Mouse (Mus musculus): ENCODE data around the gene 5330417C22Rik. TPM values are rescaled to one million over a fixed set of nuclear protein-coding genes. Genes with fewer than 3 reads are reported as not detected.

Gene 5330417C22Rik
- polyA plus RNA-seq, 1 experiment from 2014 or later = 8.7 TPM

GRCm38 (mm10) chr3:108563309-108563708, 27.0 kb upstream of the 5330417C22Rik start:
- peak; percentile 94 for DNase-seq (ENCODE audit: low spot score)
- Histone ChIP-seq H3K9me3 (replicated peaks; ENCODE audit: control insufficient read depth, low read length) (no peaks in the 10 kb centered on the region), H3K4me2 (ENCODE audit: low read length) (peak overlapping the region; percentile 82), H3K9ac (ENCODE audit: low read length) (peak overlapping the region; percentile 54), H3K36me3 (ENCODE audit: control insufficient read depth, insufficient read depth, low read length) (peaks cover 20% of the 10 kb centered on the region), H3K27me3 (replicated peaks; ENCODE audit: control insufficient read depth, insufficient read depth, low read length) (no peaks in the 10 kb centered on the region), H3K4me1 (ENCODE audit: control insufficient read depth, insufficient read depth, low read length) (peaks cover 13% of the 10 kb centered on the region; the same call in 1 of the 2 replicates), H3K4me3 (ENCODE audit: low read depth, low read length) (peak overlapping the region; percentile 81), H3K27ac (ENCODE audit: low read depth, low read length) (peak overlapping the region; percentile 93)
- peak; percentile 28 for ATAC-seq
- 10% methylated on average over 4 of the region's 4 CpGs for WGBS

- DNase-seq (ENCODE audit: low spot score) (no peak), ATAC-seq (peak; percentile 78)
- 7% methylated on average over 15 of the region's 15 CpGs for WGBS
- Histone ChIP-seq H3K27me3 (replicated peaks; ENCODE audit: control insufficient read depth, insufficient read depth, low read length) (no peaks in the 10 kb centered on the region), H3K4me3 (ENCODE audit: low read depth, low read length) (peak overlapping the region; percentile 81), H3K27ac (ENCODE audit: low read depth, low read length) (peak overlapping the region; percentile 93), H3K4me2 (ENCODE audit: low read length) (peak overlapping the region; percentile 82), H3K4me1 (ENCODE audit: control insufficient read depth, insufficient read depth, low read length) (peaks cover 13% of the 10 kb centered on the region; the same call in 1 of the 2 replicates), H3K36me3 (ENCODE audit: control insufficient read depth, insufficient read depth, low read length) (peaks cover 24% of the 10 kb centered on the region), H3K9me3 (replicated peaks; ENCODE audit: control insufficient read depth, low read length) (no peaks in the 10 kb centered on the region), H3K9ac (ENCODE audit: low read length) (peak overlapping the region; percentile 54)
Measured at GRCm38 (mm10) chr3:108562777-108563271, 26.5 kb upstream of the 5330417C22Rik start.

DNA sequence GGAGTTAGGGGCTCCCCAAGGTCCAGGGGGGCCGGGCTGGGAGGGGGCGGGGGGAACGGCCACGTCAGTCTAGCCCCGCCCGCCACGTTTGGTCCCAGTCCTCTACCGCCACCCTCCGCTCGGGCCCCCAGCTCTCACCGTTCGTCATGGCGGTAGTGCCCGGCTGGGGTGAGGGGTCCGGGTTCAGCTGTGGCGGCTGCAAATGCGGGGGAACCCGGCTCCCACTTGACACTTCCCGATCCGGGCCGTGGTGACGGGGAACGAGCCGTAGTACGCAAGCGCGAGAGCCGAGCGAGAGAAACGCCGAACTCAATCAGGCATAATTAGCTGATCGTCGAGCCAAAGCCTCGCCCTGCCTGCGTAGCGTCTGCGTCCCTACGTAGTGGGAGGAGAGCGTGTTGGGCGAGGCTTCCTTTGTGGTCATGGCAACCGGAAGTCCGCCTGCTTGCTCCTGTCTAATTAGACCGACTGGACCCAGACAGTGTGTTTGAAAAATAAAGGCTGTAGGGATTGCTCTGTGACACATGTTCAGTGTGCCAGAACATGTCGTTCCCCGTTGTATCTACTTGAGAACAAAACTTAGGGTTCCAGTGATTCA, 25.9 kb upstream of the 5330417C22Rik start, which contains the start of gene Tmem167b:
TSS of gene Tmem167b (minus strand) at position 334 of the 598 bp plus-strand sequence.
- Histone ChIP-seq H3K27me3 (replicated peaks; ENCODE audit: control insufficient read depth, insufficient read depth, low read length) (no peaks in the 10 kb centered on the region), H3K4me2 (ENCODE audit: low read length) (peak within 1 kb of the TSS; percentile 82), H3K9me3 (replicated peaks; ENCODE audit: control insufficient read depth, low read length) (no peaks in the 10 kb centered on the region), H3K4me3 (ENCODE audit: low read depth, low read length) (peak within 1 kb of the TSS; percentile 81), H3K9ac (ENCODE audit: low read length) (peak within 1 kb of the TSS; percentile 90), H3K27ac (ENCODE audit: low read depth, low read length) (peak within 1 kb of the TSS; percentile 93), H3K4me1 (ENCODE audit: control insufficient read depth, insufficient read depth, low read length) (peaks cover 13% of the 10 kb centered on the region; the same call in 1 of the 2 replicates), H3K36me3 (ENCODE audit: control insufficient read depth, insufficient read depth, low read length) (peaks cover 29% of the 10 kb centered on the region)
- DNase-seq (ENCODE audit: low spot score) = peak; percentile 100
- ATAC-seq = peak; percentile 97
- WGBS = under 1% methylated on average over 43 of the region's 45 CpGs

DNA sequence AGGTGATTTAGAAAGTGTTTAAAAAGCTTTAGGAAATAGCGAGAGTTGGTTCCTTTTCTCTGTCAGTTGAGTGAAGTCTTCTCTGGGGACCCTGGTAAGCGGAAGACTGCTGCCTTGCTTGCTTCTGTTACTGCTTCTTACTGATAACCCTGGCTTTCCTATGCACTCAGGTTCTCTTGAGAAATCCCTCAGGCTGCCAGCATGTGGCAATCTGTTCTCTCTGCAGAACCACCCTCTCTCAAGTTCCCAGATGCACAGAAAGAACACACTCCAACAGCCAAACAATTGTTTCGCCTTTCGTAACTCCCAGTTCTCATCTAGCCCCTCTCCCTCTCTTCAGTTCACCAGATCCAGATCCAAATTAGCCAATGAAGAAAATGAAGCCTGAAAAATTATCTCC, 21.6 kb upstream of the 5330417C22Rik start:
- no peaks in the 10 kb centered on the region for H3K9me3 ChIP-seq (replicated peaks; ENCODE audit: control insufficient read depth, low read length)
- H3K36me3 ChIP-seq (ENCODE audit: control insufficient read depth, insufficient read depth, low read length) = peaks cover 34% of the 10 kb centered on the region
- peaks cover 14% of the 10 kb centered on the region; the same call in 1 of the 2 replicates for H3K4me1 ChIP-seq (ENCODE audit: control insufficient read depth, insufficient read depth, low read length)
- ATAC-seq (no peak), DNase-seq (ENCODE audit: low spot score) (no peak)
- H3K4me3 ChIP-seq (ENCODE audit: low read depth, low read length) = no peak overlapping the region
- 93% methylated on average over 4 of the region's 4 CpGs for WGBS
- no peak overlapping the region for H3K27ac ChIP-seq (ENCODE audit: low read depth, low read length)
- no peaks in the 10 kb centered on the region for H3K27me3 ChIP-seq (replicated peaks; ENCODE audit: control insufficient read depth, insufficient read depth, low read length)
- H3K4me2 ChIP-seq (ENCODE audit: low read length) = no peak overlapping the region
- H3K9ac ChIP-seq (ENCODE audit: low read length) = no peak overlapping the region

DNA sequence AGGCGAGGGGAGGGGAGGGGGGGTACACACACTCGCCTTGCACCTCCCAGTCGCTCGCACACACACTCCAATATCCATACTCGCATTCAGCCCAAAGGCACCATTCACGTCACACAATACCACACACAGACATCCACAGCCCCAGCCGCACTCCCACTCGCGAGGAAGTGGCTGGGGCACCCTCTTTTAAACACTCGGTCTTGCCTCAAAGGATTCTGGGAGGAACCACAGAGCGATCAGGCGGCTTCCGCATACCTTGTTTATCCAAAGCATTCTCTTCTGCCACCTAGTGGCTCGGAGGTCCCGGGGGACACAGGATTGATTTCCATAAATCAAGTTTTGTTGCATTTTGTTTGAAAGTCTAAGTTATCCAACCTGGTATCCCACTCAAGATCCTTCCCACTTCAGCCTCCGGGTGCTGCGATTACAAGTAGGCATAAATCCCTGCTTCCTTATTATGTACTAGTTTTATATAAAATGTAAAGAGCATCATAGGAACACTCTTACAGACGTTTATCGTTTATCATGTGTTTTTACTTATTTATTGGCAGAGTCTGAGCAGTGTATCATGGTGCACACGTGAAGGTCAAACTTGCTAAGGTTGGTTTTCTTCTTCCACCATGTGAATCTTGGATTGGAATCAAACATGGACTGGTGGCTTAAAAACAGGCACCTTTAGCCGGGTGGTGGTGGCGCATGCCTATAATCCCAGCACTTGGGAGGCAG, 18.4 kb upstream of the 5330417C22Rik start:
- ATAC-seq (peak; percentile 98), DNase-seq (ENCODE audit: low spot score) (peak; percentile 99)
- Histone ChIP-seq H3K9ac (ENCODE audit: low read length) (peak overlapping the region; percentile 99), H3K27me3 (replicated peaks; ENCODE audit: control insufficient read depth, insufficient read depth, low read length) (no peaks in the 10 kb centered on the region), H3K27ac (ENCODE audit: low read depth, low read length) (peak overlapping the region; percentile 92), H3K36me3 (ENCODE audit: control insufficient read depth, insufficient read depth, low read length) (peaks cover 28% of the 10 kb centered on the region), H3K4me2 (ENCODE audit: low read length) (peak overlapping the region; percentile 77), H3K9me3 (replicated peaks; ENCODE audit: control insufficient read depth, low read length) (no peaks in the 10 kb centered on the region), H3K4me3 (ENCODE audit: low read depth, low read length) (peak overlapping the region; percentile 87), H3K4me1 (ENCODE audit: control insufficient read depth, insufficient read depth, low read length) (peaks cover 5% of the 10 kb centered on the region; the same call in 1 of the 2 replicates)
- WGBS = 18% methylated on average over 22 of the region's 22 CpGs

DNA sequence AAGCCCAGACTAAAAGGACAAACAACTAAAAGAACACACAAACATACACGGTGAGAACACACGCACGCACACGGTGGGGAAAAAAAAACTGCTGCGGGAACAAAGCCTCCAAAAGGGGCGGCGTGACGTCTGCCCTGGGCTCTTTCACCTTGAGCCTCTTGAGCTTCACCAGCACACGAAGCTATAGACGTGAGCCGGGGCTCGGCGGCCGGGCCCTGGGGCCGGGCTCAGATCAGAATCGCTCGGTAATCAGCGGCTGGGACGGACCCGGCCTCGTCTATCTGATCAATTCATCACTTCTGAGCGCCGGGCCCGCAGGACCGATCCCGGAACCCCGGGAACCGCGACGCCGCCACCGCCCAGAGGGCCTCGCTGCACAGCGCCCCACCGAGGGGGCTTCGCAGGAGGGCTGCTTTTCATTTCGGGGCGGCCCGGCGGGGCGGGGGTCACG, 17.8 kb upstream of the 5330417C22Rik start:
- H3K4me2 ChIP-seq (ENCODE audit: low read length) = peak overlapping the region; percentile 77
- 1% methylated on average over 42 of the region's 42 CpGs for WGBS
- H3K36me3 ChIP-seq (ENCODE audit: control insufficient read depth, insufficient read depth, low read length) = peaks cover 23% of the 10 kb centered on the region
- ATAC-seq = peak; percentile 74
- H3K27me3 ChIP-seq (replicated peaks; ENCODE audit: control insufficient read depth, insufficient read depth, low read length) = no peaks in the 10 kb centered on the region
- peak overlapping the region; percentile 99 for H3K9ac ChIP-seq (ENCODE audit: low read length)
- no peaks in the 10 kb centered on the region for H3K9me3 ChIP-seq (replicated peaks; ENCODE audit: control insufficient read depth, low read length)
- H3K27ac ChIP-seq (ENCODE audit: low read depth, low read length) = peak overlapping the region; percentile 92
- peaks cover 5% of the 10 kb centered on the region; the same call in 1 of the 2 replicates for H3K4me1 ChIP-seq (ENCODE audit: control insufficient read depth, insufficient read depth, low read length)
- no peak for DNase-seq (ENCODE audit: low spot score)
- H3K4me3 ChIP-seq (ENCODE audit: low read depth, low read length) = peak overlapping the region; percentile 87

DNA sequence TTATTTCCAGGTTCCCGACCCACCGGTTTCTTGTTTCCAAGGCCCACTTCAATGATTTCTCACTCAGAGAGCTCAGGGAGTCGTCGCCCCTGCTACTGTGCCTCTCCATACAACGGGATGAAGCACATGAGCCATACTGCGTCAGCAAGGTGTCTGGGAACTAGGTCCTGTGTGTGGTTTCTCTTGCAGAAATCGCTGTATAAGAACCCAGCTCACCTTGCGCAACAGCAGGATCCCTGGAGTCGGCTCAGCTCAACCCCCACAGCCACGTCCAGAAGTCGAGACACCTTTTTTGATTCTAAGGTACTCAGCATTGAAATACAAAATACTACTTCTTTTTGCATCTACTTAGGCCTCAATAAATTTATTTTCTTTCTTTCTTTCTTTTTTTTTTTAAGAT, 6.0 kb upstream of the 5330417C22Rik start:
- Histone ChIP-seq H3K36me3 (ENCODE audit: control insufficient read depth, insufficient read depth, low read length) (no peaks in the 10 kb centered on the region), H3K4me1 (ENCODE audit: control insufficient read depth, insufficient read depth, low read length) (peaks cover 4% of the 10 kb centered on the region), H3K9ac (ENCODE audit: low read length) (no peak overlapping the region), H3K4me2 (ENCODE audit: low read length) (no peak overlapping the region), H3K27me3 (replicated peaks; ENCODE audit: control insufficient read depth, insufficient read depth, low read length) (no peaks in the 10 kb centered on the region), H3K27ac (ENCODE audit: low read depth, low read length) (no peak overlapping the region), H3K9me3 (replicated peaks; ENCODE audit: control insufficient read depth, low read length) (no peaks in the 10 kb centered on the region), H3K4me3 (ENCODE audit: low read depth, low read length) (no peak overlapping the region)
- 81% methylated on average over 11 of the region's 11 CpGs for WGBS
- ATAC-seq = no peak
- DNase-seq (ENCODE audit: low spot score) = no peak

- DNase-seq (ENCODE audit: low spot score) = peak; percentile 95
- peaks cover 7% of the 10 kb centered on the region for H3K4me1 ChIP-seq (ENCODE audit: control insufficient read depth, insufficient read depth, low read length)
- peak; percentile 77 for ATAC-seq
Measured at GRCm38 (mm10) chr3:108537303-108537702, 967 bp upstream of the 5330417C22Rik start.

More at GRCm38 (mm10) chr3:108537303-108537702, 967 bp upstream of the 5330417C22Rik start:
- 4% methylated on average over 17 of the region's 17 CpGs for WGBS
- Histone ChIP-seq H3K4me2 (ENCODE audit: low read length) (peak overlapping the region; percentile 90), H3K27me3 (replicated peaks; ENCODE audit: control insufficient read depth, insufficient read depth, low read length) (no peaks in the 10 kb centered on the region), H3K27ac (ENCODE audit: low read depth, low read length) (peak overlapping the region; percentile 22; the same call in 1 of the 2 replicates), H3K4me3 (ENCODE audit: low read depth, low read length) (no peak overlapping the region; the same call in 1 of the 2 replicates), H3K9me3 (replicated peaks; ENCODE audit: control insufficient read depth, low read length) (no peaks in the 10 kb centered on the region), H3K36me3 (ENCODE audit: control insufficient read depth, insufficient read depth, low read length) (no peaks in the 10 kb centered on the region), H3K9ac (ENCODE audit: low read length) (0 out of 2 replicates have a peak overlapping the region, but pooled peaks have one; percentile 17)
